Mouse (Mus musculus) cerebellum, adult 2 months (tissue): Measurements from ENCODE around the gene Nebl. TPM values are rescaled to one million over a fixed set of nuclear protein-coding genes. Genes with fewer than 3 reads are reported as not detected.
A peak's percentile ranks its signal among the peaks of the same experiment; 100 is the strongest.

ENCODE experiments used
- DNase-seq, 2 experiments: peaks; one replicate each; pipeline ENCODE4 v3.0.0; 2021
- H3K27ac ChIP-seq: fragments of 200-500 bp; 2 replicates; pipeline ENCODE4 v1.5.1; 2012; ENCODE audit warnings: low read length, control low read depth, inconsistent platforms; ENCODE audit not compliant: insufficient read depth
- H3K27me3 ChIP-seq: fragments of 200-500 bp; 2 replicates; pipeline ENCODE4 v1.6.1; 2012; ENCODE audit warnings: inconsistent platforms, mild to moderate bottlenecking, low read length, moderate library complexity; ENCODE audit not compliant: control insufficient read depth, insufficient read depth
- H3K4me1 ChIP-seq: fragments of 200-500 bp; 2 replicates; pipeline ENCODE4 v1.6.1; 2011; ENCODE audit warnings: low read length; ENCODE audit not compliant: control insufficient read depth, insufficient read depth
- H3K4me3 ChIP-seq: fragments of 200-500 bp; replicated peaks from 2 replicates; pipeline ENCODE3; 2011; ENCODE audit warnings: mild to moderate bottlenecking, low read depth, low read length, control low read depth; ENCODE audit not compliant: insufficient read depth
- CTCF ChIP-seq: fragments of 200-500 bp; IDR thresholded peaks from 2 replicates; pipeline ENCODE4 v1.5.1; 2011; ENCODE audit warnings: low read depth, mild to moderate bottlenecking, control low read depth, low read length, moderate library complexity, borderline replicate concordance; ENCODE audit not compliant: insufficient read depth
- POLR2A ChIP-seq: fragments of 200-500 bp; IDR thresholded peaks from 2 replicates; pipeline ENCODE4 v1.6.1; 2011; ENCODE audit warnings: low read length, control low read depth, borderline replicate concordance; ENCODE audit not compliant: insufficient read depth
- WGBS: fragments of 180-500 bp; shearing (Covaris S2); methylation state at CpG from one replicate; pipeline ENCODE4 v1.1.7; 2018; 5-methylcytosine and 5-hydroxymethylcytosine counted together
- polyA plus RNA-seq: library from polyadenylated mRNA; depleted of rRNA; stranded (reverse); fragments of >200 nt; gene quantifications from 2 replicates; pipeline ENCODE4 v1.2.3, GENCODE M21; 2012

The Nebl gene
- polyA plus RNA-seq, 1 experiment: 47.3 TPM

DNA sequence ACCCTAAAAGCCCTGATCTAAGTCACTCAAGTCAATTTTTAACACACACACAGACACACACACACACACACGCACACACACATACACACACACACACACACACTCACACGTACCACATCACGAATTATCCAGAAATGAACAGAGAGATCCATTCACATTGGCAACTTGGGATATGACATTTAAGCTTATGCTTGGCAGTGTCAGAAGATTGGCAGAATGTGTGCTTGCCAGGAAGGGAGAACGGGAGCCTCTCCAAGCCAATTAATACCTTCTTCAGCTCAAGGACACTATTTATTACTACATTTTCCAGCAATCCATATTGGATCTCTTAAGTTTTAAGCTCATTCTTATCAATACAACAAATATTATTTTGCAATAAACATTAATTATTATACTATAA is 303.1 kb downstream of the Nebl start:
- Histone ChIP-seq H3K27me3 (no peaks in the 10 kb centered on the region), H3K4me3 (no peak overlapping the region), H3K4me1 (0 out of 2 replicates have a peak, but pooled peaks cover 2% of the 10 kb centered on the region), H3K27ac (no peak overlapping the region)
- no peak for TF ChIP-seq CTCF
- no peak for TF ChIP-seq POLR2A
- DNase-seq: no peak
- 31% methylated on average over 4 of the region's 4 CpGs for WGBS

DNA sequence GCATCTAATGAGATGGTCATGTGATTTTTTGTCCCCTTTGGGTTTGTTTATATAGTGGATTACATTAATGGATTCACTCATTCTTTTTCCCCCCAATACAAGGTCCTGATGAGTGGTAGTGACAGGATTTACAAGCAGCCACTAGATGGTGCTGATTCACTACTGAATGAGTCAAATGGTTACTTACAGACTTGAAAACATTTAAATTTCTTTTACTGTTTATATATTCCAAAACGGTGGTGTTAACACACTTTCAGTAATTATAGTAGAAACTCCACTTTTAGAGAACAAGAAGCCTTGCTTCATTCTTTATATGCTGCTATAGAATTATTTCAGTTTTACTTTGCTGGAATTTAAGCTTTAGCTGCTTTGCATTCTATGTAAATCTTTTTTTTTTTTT is 308.3 kb downstream of the Nebl start:
- WGBS: 0% methylated on average over 1 of the region's 1 CpGs
- Histone ChIP-seq H3K27me3 (no peaks in the 10 kb centered on the region), H3K4me1 (0 out of 2 replicates have a peak, but pooled peaks cover under 1% of the 10 kb centered on the region), H3K4me3 (no peak overlapping the region), H3K27ac (no peak overlapping the region)
- TF ChIP-seq CTCF (peak; percentile 32; the same call in 1 of the 2 replicates), POLR2A (no peak)
- peak in 1 of 2 experiments; percentile 29 for DNase-seq

DNA sequence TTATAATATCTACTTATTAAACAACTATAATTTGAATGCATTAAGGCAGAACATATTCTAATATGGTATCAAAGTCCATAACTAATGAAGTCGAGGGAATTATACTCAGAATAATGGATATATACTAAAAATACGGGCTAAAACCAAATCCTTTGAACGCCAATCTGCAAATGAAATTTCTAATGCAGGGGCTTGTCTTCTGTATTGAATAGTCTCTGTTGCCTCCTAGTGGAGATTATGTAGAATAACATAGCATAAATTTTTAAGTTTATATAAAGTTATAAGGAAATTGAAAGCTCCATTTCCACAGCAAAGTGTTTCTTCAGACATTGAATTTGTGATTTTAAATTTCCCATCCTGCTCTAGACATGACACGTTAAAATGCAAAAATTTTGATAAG is 315.9 kb downstream of the Nebl start:
- no peak for DNase-seq
- TF ChIP-seq CTCF: no peak
- no peak for TF ChIP-seq POLR2A
- no peaks in the 10 kb centered on the region for H3K27me3 ChIP-seq
- WGBS: 20% methylated on average over 4 of the region's 4 CpGs
- H3K27ac ChIP-seq: no peak overlapping the region
- 0 out of 2 replicates have a peak, but pooled peaks cover 2% of the 10 kb centered on the region for H3K4me1 ChIP-seq
- no peak overlapping the region for H3K4me3 ChIP-seq

DNA sequence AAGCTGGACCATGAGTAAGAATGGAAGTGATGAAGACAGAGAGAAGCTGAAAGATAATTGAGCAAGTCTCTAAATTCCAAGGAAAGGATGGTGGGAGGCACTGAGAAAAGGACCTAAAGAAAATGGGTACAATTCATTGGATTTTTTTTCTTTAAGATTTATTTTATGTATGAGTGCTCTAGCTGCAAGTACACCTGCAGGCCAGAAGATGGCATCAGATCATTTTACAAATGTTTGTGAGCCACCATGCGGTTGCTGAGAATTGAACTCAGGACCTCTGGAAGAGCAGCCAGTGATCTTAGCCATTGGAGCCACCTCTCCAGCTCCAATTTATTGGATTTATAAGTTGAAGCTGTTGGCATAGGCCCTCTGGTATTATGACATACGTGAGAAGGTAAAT is 316.9 kb downstream of the Nebl start:
- no peak for TF ChIP-seq POLR2A
- no peak for TF ChIP-seq CTCF
- Histone ChIP-seq H3K27ac (no peak overlapping the region), H3K4me3 (no peak overlapping the region), H3K4me1 (0 out of 2 replicates have a peak, but pooled peaks cover 2% of the 10 kb centered on the region), H3K27me3 (no peaks in the 10 kb centered on the region)
- no peak for DNase-seq
- 96% methylated on average over 2 of the region's 2 CpGs for WGBS

DNA sequence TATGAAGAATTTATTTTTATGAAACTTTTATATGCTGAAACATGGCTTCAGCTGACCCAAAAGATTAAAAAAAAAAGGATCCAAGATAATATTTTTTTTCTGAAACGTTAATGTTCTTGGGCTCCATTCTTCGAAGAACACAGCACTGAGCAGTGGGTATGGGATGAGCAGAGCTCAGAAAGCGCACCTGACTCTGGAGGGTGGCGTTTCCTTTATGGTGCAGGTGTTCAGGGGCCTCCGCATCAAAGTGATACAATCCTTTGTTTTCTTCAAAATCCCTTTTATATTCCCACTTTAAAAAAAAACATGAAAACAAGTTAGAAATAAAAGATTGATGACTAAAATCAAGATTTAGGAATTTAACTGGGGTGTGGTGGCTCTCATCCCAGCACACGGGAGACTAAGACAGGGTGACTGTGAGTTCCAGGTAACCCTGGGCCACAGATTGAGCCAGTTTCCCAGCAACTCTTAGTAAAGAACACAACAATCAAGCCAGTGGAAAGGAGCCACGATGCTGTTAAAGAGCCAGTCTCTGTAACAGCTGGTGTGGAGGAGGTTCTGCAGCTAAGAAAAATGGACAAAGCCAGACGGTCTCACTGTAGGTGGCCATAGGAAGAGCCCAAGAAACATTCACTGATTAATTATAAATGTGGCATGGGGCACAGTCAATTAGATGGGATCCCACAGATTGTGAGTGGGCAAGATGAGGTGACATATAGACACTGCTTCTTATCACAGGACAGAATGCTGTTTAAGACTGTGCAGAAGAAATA is 317.6 kb downstream of the Nebl start:
- TF ChIP-seq POLR2A (no peak), CTCF (no peak)
- peak; percentile 12 to 52 for DNase-seq
- 60% methylated on average over 8 of the region's 8 CpGs for WGBS
- no peaks in the 10 kb centered on the region for H3K27me3 ChIP-seq
- no peak overlapping the region for H3K27ac ChIP-seq
- 0 out of 2 replicates have a peak, but pooled peaks cover 2% of the 10 kb centered on the region for H3K4me1 ChIP-seq
- no peak overlapping the region for H3K4me3 ChIP-seq

DNA sequence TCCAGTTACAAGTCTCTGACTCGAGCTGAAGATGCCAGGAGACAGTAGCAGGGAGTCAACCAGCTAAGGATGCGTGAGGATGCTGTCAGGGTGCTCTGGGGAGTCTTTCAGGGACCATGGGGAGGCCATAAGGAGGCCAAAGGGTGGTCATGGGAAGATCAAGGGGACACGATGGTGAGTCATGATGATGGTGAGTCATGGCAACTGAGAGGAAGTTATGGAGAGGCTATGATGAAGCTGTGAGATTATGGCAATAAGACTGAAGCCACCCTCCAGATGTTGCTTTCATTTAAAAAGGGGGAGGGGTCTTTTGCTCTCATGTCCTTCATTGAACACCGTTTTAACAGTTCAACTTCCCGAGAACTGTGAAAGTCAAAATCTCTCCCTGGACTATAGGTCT is 322.0 kb downstream of the Nebl start:
- H3K4me1 ChIP-seq: 0 out of 2 replicates have a peak, but pooled peaks cover 2% of the 10 kb centered on the region
- 91% methylated on average over 5 of the region's 5 CpGs for WGBS
- DNase-seq: no peak
- no peak overlapping the region for H3K27ac ChIP-seq
- H3K27me3 ChIP-seq: no peaks in the 10 kb centered on the region
- TF ChIP-seq CTCF (no peak), POLR2A (no peak)
- H3K4me3 ChIP-seq: no peak overlapping the region

DNA sequence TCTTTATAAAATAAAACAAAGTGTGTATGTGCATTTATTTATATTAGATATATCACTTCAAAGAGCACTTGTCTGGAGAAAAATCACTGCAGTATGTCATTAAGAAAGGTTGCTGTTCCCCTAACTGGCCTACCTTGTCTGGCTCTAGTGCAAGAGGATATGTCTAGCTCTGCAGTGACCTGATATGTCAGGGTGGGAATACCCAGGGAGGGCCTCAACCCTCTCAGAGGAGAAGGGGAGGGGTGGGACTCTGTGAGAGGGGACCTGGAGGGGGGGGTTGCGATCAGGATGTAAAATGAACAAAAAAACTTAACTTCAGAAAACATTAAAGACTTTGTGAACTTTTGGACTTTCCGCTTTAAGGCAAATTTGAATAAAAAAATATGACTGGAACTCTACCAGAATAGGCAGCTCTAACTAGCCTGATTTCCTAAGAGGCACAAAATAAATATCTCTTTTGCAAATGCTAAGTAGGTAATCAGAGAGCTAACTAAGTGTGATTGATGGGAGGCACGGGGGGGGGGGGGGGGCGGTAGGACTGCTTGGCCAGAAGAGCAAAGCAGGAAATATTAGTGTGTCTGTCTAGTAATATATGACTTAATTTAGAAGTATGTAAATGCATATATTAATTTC is 325.2 kb downstream of the Nebl start:
- no peaks in the 10 kb centered on the region for H3K27me3 ChIP-seq
- H3K4me3 ChIP-seq: no peak overlapping the region
- 75% methylated on average over 4 of the region's 4 CpGs for WGBS
- no peak overlapping the region for H3K27ac ChIP-seq
- TF ChIP-seq POLR2A (no peak), CTCF (no peak)
- no peaks in the 10 kb centered on the region for H3K4me1 ChIP-seq
- no peak for DNase-seq

DNA sequence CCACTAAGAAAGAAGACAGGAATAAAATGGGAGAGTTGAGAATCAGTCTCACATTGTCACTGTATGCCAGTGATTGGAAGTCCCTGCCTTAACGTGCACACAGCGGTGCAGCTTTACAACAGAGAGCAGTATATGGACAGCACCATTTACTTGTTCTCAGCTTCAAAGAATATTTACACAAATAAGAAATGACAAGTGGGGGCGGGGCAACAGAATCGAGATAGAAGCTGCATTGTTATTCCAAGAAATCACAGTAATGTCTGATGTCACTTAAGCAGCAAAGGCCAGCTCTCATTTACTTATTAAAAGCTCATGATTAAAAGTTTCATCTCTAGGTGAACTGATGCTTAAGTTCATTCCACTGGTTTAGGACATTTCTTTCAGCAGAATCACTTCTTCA is 328.8 kb downstream of the Nebl start:
- Histone ChIP-seq H3K4me1 (no peaks in the 10 kb centered on the region), H3K27me3 (no peaks in the 10 kb centered on the region), H3K27ac (no peak overlapping the region), H3K4me3 (no peak overlapping the region)
- 53% methylated on average over 4 of the region's 4 CpGs for WGBS
- DNase-seq: no peak
- TF ChIP-seq POLR2A (no peak), CTCF (no peak)
